Mouse (Mus musculus) heart, adult 2 months (tissue): ENCODE data around the gene Apeh.

Experiments
- CTCF ChIP-seq: fragments of 200-600 bp; IDR thresholded peaks from 2 replicates; pipeline ENCODE4 v1.8.1; 2022; ENCODE audit warnings: antibody characterized with exemption, mild to moderate bottlenecking, moderate library complexity
- EP300 ChIP-seq: fragments of 200-500 bp; IDR thresholded peaks from 2 replicates; pipeline ENCODE4 v1.6.1; 2011; ENCODE audit warnings: low read depth, low read length, control low read depth; ENCODE audit not compliant: insufficient read depth
- POLR2A ChIP-seq: fragments of 200-500 bp; IDR thresholded peaks from 2 replicates; pipeline ENCODE4 v1.6.1; 2011; ENCODE audit warnings: mild to moderate bottlenecking, low read depth, low read length, control low read depth; ENCODE audit not compliant: insufficient read depth

DNA sequence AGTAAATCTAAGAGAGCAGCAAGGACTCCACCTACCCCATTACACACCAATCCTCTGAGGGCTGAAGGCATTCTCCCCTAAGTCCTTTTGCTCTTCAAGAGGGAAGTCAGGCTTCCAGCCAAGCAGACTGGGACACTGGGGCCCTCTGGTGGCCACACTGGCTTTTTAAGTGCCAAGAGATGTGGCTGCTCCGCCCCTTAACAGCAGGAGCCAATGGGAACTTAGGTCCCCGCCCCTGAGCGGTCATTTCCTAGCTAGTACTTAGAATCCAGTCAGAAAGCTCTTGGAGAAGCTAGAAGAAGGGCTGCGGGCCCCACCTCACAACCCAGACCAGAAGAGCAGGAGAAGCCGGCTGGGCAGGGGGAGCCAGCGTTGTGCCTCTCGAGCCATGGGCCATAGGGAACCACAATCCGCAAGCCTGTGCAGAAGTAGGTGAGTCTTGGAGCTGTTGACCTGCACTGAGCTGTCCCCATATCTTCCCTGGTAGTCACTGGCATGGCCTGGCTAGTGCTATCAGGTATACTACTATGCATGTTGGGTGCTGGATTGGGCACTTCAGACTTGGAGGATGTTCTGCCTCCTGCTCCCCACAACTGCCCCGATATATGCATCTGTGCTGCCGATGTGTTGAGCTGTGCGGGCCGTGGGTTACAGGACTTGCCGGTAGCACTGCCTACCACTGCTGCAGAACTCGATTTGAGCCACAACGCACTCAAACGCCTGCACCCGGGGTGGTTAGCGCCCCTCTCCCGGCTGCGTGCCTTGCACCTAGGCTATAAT, 41.3 kb downstream of the Apeh start, which contains the start of gene Amigo3:
- peak; percentile 82 for TF ChIP-seq POLR2A
- TF ChIP-seq CTCF = peak; percentile 98
- TF ChIP-seq EP300 = peak; percentile 86
